Mouse (Mus musculus): Measurements from ENCODE around the gene Eya4. TPM values are rescaled to one million over a fixed set of nuclear protein-coding genes. Genes with fewer than 3 reads are reported as not detected.

The Eya4 gene
- total RNA-seq (2014; rRNA removed) (0.95 and 1.3 TPM in 2 replicates), polyA plus RNA-seq (2015; fragmentation: Nextera tagmentation; extraction: Ambion mirVana) (0.48 TPM in 2 replicates)

GRCm38 (mm10) chr10:23350011-23350911 is at the start of gene Eya4:
Gene Eya4, minus strand, starts transcription at chr10:23350786.
- ATAC-seq (peak; percentile 90), DNase-seq (peak; percentile 54)
- no peak for TF ChIP-seq CTCF (IDR thresholded peaks at IDR 0.05; ENCODE audit: low read depth)
- no peaks in the 10 kb centered on the region for H3K9me3 ChIP-seq (ENCODE audit: low read length)
- peaks cover 4% of the 10 kb centered on the region for H3K27me3 ChIP-seq (ENCODE audit: insufficient read depth, low read length)
- WGBS, result 1% methylated on average over 60 of the region's 79 CpGs
- H3K4me2 ChIP-seq (ENCODE audit: low read depth), result peak within 1 kb of the TSS; percentile 95
- H3K9ac ChIP-seq, result peak within 1 kb of the TSS; percentile 41
- H3K36me3 ChIP-seq (ENCODE audit: insufficient read depth), result no peaks in the 10 kb centered on the region
- no peak within 1 kb of the TSS for H3K27ac ChIP-seq (ENCODE audit: low read depth, low read length)
- peaks cover 16% of the 10 kb centered on the region for H3K4me1 ChIP-seq (ENCODE audit: insufficient read depth)
- H3K4me3 ChIP-seq (ENCODE audit: low read depth, low read length), result peak within 1 kb of the TSS; percentile 57

GRCm38 (mm10) chr10:23395399-23395798 is 44.8 kb upstream of the Eya4 start:
- no peaks in the 10 kb centered on the region for H3K4me1 ChIP-seq (ENCODE audit: insufficient read depth)
- ATAC-seq, result no peak
- no peaks in the 10 kb centered on the region for H3K36me3 ChIP-seq (ENCODE audit: insufficient read depth)
- H3K4me2 ChIP-seq (ENCODE audit: low read depth), result no peak overlapping the region
- WGBS, result 86% methylated on average over 3 of the region's 3 CpGs
- H3K9ac ChIP-seq, result no peak overlapping the region
- TF ChIP-seq CTCF (IDR thresholded peaks at IDR 0.05; ENCODE audit: low read depth), result no peak
- H3K9me3 ChIP-seq (ENCODE audit: low read length), result no peaks in the 10 kb centered on the region
- DNase-seq, result no peak
- H3K27ac ChIP-seq (ENCODE audit: low read depth, low read length), result no peak overlapping the region
- H3K27me3 ChIP-seq (ENCODE audit: insufficient read depth, low read length), result no peaks in the 10 kb centered on the region
- H3K4me3 ChIP-seq (ENCODE audit: low read depth, low read length), result no peak overlapping the region

DNA sequence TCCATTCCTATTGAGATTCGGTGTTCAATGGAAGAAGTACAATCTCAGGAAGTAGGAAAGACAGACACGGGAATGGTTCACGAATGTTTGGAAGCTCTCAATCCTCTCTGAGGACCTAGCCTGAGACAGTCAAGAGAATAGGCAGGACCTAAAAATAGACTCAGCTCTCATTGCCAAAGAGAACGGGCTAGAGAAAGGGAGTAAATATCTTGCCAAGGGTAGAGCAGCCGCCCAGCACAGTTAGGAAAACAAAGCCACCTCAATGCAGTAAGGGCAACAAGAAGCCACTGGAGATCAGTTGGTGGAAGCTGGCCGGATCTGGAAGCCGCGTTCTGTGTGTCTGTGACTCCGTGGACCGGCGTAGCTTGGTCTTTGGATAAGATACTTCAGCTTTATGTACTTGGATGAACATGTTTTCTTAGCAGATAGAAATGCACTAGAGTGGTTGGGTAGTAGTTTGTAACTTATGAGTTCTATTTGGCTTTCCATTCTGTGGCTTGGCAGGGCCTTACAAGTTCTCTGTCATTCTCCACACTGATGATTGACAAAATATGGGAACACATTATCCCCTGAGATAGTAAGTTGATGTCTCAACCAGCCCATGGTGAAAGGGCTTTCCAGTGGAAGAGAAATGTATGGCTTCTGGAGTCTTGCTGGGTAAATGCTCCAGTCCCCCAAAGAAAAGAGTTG is 44.1 kb upstream of the Eya4 start:
- no peaks in the 10 kb centered on the region for H3K4me1 ChIP-seq (ENCODE audit: insufficient read depth)
- 78% methylated on average over 11 of the region's 11 CpGs for WGBS
- H3K4me3 ChIP-seq (ENCODE audit: low read depth, low read length), result no peak overlapping the region
- H3K9me3 ChIP-seq (ENCODE audit: low read length), result no peaks in the 10 kb centered on the region
- ATAC-seq, result no peak
- H3K27me3 ChIP-seq (ENCODE audit: insufficient read depth, low read length), result no peaks in the 10 kb centered on the region
- no peak for DNase-seq
- no peaks in the 10 kb centered on the region for H3K36me3 ChIP-seq (ENCODE audit: insufficient read depth)
- TF ChIP-seq CTCF (IDR thresholded peaks at IDR 0.05; ENCODE audit: low read depth), result no peak
- no peak overlapping the region for H3K27ac ChIP-seq (ENCODE audit: low read depth, low read length)
- no peak overlapping the region for H3K9ac ChIP-seq
- no peak overlapping the region for H3K4me2 ChIP-seq (ENCODE audit: low read depth)

- DNase-seq, result no peak
Observed at GRCm38 (mm10) chr10:23394152-23394551, 43.6 kb upstream of the Eya4 start.

DNA sequence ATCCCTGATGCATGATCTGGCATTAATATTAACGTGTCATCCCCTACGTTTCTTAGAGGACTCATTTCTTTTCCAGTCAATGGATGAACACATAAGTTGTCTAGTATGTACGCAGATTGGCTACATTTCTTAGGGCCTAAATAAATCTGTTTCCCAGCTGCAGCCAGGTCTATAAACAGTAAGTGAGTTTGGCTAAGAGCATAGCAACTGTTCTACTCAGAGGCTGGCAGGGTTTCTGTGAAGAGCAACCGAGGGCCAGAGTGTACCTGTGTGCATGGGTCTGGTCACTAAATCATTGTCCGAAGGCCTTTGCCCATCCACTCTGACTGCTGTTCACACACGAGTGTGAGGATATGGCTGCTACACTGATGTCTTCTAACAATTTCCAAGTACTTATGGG is 13.3 kb upstream of the Eya4 start:
- H3K9me3 ChIP-seq (ENCODE audit: low read length), result no peaks in the 10 kb centered on the region
- H3K4me1 ChIP-seq (ENCODE audit: insufficient read depth), result no peaks in the 10 kb centered on the region
- no peak for TF ChIP-seq CTCF (IDR thresholded peaks at IDR 0.05; ENCODE audit: low read depth)
- no peak overlapping the region for H3K9ac ChIP-seq
- H3K36me3 ChIP-seq (ENCODE audit: insufficient read depth), result no peaks in the 10 kb centered on the region
- no peak overlapping the region for H3K27ac ChIP-seq (ENCODE audit: low read depth, low read length)
- ATAC-seq, result no peak
- no peak overlapping the region for H3K4me2 ChIP-seq (ENCODE audit: low read depth)
- whole genome bisulfite sequencing, result 90% methylated on average over 6 of the region's 6 CpGs
- no peak overlapping the region for H3K4me3 ChIP-seq (ENCODE audit: low read depth, low read length)
- no peaks in the 10 kb centered on the region for H3K27me3 ChIP-seq (ENCODE audit: insufficient read depth, low read length)
- no peak for DNase-seq

More at GRCm38 (mm10) chr10:23394152-23394551, 43.6 kb upstream of the Eya4 start:
- Histone ChIP-seq H3K36me3 (ENCODE audit: insufficient read depth) (no peaks in the 10 kb centered on the region), H3K9me3 (ENCODE audit: low read length) (no peaks in the 10 kb centered on the region), H3K4me3 (ENCODE audit: low read depth, low read length) (no peak overlapping the region), H3K27me3 (ENCODE audit: insufficient read depth, low read length) (no peaks in the 10 kb centered on the region), H3K4me2 (ENCODE audit: low read depth) (no peak overlapping the region), H3K9ac (no peak overlapping the region), H3K4me1 (ENCODE audit: insufficient read depth) (no peaks in the 10 kb centered on the region), H3K27ac (ENCODE audit: low read depth, low read length) (no peak overlapping the region)
- TF ChIP-seq CTCF (IDR thresholded peaks at IDR 0.05; ENCODE audit: low read depth), result no peak
- no peak for ATAC-seq
- WGBS, result 78% methylated on average over 6 of the region's 6 CpGs

DNA sequence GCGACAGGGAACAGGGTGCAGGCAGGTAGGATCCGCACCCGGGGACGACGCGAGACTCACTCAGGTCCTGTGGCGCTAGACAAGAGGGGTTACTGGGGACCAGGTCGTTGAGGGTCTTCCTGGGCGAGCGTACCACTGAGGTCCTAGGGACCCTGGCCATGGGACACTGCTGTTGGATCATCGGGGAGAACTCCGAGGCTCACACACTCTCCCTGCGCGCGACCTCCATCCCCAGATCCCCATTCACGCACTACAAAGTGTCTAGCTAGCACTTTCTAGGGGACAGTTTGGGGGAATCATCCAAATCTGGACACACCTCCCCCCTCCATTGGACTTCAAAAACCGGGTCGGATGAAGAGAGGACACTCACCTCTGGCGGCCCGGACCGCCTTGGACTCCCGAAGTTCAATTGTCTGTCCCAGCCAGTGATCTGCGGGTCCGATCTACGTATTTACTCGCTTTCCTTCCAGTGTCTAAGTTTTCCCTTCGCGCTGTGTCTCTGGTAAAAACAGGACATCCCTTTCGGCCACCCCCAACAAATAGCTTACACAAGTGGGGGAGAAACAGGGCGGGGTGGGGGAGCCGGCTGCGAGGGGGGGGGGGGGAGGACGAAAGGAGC is 1.1 kb downstream of the Eya4 start:
- Histone ChIP-seq H3K9me3 (ENCODE audit: low read length) (no peaks in the 10 kb centered on the region), H3K27ac (ENCODE audit: low read depth, low read length) (no peak overlapping the region)

More for the DNA sequence above, 1.1 kb downstream of the Eya4 start:
- TF ChIP-seq CTCF (IDR thresholded peaks at IDR 0.05; ENCODE audit: low read depth), result no peak
- WGBS, result 1% methylated on average over 32 of the region's 33 CpGs
- Histone ChIP-seq H3K27me3 (ENCODE audit: insufficient read depth, low read length) (peaks cover 4% of the 10 kb centered on the region), H3K4me1 (ENCODE audit: insufficient read depth) (peaks cover 16% of the 10 kb centered on the region), H3K4me2 (ENCODE audit: low read depth) (peak overlapping the region; percentile 95), H3K4me3 (ENCODE audit: low read depth, low read length) (peak overlapping the region; percentile 57), H3K9ac (peak overlapping the region; percentile 41), H3K36me3 (ENCODE audit: insufficient read depth) (no peaks in the 10 kb centered on the region)
- peak; percentile 34 for DNase-seq
- ATAC-seq, result peak; percentile 36

Data from forebrain, postnatal 0 days (tissue).